Mouse (Mus musculus): ENCODE measurements around the gene Nbea.

Nbea gene

DNA sequence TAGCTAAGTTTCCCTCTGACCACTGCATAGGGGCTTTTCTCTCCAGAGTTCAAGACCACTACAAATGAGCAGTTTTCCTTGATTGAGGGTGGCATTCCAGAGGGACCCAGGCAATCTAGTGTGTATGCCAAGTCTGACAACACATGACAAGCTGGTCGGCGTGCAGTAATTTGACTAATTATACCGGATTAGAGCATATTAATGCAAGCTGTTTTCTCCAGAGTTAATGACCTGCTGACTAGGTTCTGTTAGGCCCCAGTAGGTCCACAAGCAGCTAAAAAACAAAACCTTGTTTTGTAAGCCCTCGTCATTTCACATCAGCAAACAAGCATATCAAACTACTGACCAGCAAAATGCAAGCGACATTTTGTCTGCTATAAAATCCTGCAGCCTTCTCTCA, 432.1 kb downstream of the Nbea start:
- no peak for DNase-seq (ENCODE audit: low spot score in 2 of 2)

DNA sequence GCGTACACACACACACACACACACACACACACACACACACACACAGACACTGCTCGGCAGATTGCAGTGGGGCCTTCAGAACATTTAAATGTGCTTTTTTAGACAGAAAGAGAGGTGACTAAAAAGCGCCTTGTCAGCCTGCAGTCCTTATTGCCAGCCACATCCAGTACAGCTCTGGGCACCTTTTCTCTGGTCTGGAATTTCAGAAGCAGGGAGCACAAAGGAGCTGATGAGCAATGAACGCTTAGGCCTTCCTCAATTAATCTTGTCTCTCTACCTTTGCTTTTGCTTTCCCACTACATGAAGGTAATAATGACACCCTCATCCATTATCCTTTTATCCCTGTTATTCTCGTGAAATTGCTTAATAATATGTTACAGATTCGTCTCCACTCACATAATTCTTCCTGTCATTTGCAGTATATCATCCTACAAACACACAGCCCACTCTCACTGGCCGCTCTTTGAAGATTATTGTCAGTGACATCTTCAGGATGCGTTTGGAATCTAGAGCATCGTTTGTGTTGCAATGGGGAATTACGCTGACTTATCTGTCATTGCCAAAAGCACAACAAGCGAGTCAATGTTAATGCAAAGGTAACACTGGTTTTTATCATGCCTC, 432.9 kb downstream of the Nbea start:
- no peak for DNase-seq (ENCODE audit: low spot score in 2 of 2)

DNA sequence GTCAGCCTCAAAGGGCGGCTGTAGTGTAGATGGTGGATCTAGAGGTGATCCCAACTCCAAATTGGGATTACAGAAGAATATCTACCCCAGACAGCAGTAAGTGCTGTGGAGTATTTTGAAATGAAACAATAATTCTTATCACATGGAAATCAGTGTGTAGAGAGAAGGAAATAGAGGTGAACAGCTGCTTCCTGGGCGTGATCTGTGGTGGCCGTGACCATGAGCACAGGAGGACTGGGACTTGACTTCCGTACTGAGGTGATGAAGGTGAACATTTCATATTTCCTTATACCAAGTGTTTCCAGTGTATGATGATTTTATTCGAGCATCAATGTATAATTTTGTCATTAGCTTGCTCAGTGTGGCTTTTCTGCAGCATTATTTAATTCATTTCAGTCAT, 439.6 kb downstream of the Nbea start:
- DNase-seq (ENCODE audit: low spot score in 2 of 2): no peak

GRCm38 (mm10) chr3:55742654-55743053, 440.8 kb downstream of the Nbea start:
- no peak for DNase-seq (ENCODE audit: low spot score in 2 of 2)

GRCm38 (mm10) chr3:55742218-55742617, 441.3 kb downstream of the Nbea start:
- no peak for DNase-seq (ENCODE audit: low spot score in 2 of 2)

DNA sequence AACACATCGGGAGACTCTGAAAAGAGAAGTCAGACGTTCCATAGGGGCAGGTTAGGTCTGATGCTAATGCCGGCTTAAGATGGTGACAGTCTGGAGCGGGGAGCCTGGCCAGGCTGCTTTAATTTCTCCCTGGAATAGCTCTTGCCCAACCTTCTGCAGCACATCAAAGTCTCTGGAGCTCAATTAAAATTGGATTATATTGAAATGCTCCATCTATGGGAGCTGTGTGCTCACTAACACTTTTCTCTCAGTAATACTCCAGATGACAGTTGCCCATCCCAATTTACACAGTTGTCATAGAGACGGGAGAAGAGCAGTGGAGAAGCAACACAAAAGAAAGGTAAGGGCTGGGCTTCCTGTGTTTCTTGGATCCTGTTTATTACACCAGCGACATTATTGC, 442.1 kb downstream of the Nbea start:
- no peak for DNase-seq (ENCODE audit: low spot score in 2 of 2)

GRCm38 (mm10) chr3:55733665-55734064, 449.8 kb downstream of the Nbea start:
- DNase-seq (ENCODE audit: low spot score in 2 of 2): no peak

- no peak for DNase-seq (ENCODE audit: low spot score in 2 of 2)
These were observed 453.0 kb downstream of the Nbea start for GRCm38 (mm10) chr3:55730549-55730948.

DNA sequence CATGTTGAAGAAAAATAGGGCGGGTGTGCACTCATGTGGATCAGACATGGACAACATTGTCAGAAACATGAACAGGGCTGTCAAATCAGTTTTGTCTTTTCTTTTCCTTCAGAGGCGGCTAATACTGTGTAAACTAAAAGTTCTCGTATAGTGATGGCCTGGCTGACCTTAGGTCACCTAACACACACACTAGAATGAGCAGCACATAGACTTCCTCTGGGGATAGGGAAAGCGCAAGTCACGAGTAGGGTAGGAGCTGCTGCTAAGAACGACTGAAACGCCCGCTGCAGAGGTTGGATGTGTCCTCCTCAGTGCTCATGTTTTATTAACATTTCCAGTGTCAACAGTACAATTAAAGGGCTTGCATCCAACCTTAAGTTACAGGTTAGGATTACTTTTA, 453.4 kb downstream of the Nbea start:
- no peak for DNase-seq (ENCODE audit: low spot score in 2 of 2)

DNA sequence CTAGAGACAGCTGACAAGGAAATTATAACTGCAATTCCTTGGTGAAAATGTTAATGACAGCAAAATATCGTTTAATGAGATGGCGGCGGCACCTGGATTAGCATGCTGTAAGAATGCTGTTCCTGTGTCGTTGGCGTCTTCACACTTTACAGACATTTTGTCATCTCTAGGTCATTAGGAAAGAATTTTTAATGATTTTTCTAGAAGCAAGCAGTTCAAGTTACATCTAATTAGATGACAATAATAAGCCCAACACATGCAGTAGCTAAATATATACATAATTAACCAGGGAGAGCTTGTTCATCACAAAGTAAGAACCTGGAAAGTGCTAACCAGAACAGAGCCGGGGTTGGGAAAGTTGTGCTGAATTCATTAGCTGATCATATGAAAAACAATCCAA, 469.2 kb downstream of the Nbea start:
- no peak for DNase-seq (ENCODE audit: low spot score in 2 of 2)

DNA sequence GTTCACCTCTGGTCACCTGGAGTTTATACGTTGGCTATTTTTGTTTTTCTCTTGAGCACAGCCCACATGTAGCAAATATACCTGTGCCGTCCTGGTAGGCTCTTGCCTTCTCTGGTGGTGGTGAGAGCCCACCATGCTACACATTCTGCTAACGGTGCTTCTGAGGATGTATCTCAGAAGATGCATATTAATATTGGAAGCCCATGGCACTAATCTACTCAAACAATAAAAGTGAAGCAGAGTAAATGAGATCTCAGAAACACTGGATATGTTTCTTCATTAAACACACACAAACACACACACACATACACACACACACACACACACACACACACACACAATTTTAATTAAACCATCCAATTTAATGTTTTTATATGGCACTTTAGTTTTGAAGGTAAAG, 469.6 kb downstream of the Nbea start:
- no peak for DNase-seq (ENCODE audit: low spot score in 2 of 2)

- DNase-seq (ENCODE audit: low spot score in 2 of 2): no peak
These were observed 473.2 kb downstream of the Nbea start for GRCm38 (mm10) chr3:55710300-55710699.

DNA sequence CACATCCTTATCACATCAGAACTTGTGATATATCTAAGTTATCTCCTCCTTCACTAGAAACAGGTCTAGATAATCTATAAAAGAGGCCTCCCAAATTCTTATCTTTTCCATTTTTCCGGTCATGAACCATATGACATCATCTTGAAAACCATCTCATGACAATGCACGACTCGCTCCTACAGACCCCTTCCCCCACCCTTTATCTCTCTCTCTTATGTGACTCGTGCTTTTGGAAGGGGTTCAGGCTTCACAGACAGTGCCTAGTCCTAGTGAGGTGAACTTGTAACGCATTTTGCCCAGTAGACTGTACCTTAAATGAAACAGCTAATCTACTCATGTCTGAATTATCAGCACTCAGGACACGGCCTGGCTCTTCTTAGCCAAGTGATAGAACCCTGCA, 481.9 kb downstream of the Nbea start:
- DNase-seq (ENCODE audit: low spot score in 2 of 2): no peak

- DNase-seq (ENCODE audit: low spot score in 2 of 2): no peak
These were observed 486.3 kb downstream of the Nbea start for GRCm38 (mm10) chr3:55697174-55697573.

DNA sequence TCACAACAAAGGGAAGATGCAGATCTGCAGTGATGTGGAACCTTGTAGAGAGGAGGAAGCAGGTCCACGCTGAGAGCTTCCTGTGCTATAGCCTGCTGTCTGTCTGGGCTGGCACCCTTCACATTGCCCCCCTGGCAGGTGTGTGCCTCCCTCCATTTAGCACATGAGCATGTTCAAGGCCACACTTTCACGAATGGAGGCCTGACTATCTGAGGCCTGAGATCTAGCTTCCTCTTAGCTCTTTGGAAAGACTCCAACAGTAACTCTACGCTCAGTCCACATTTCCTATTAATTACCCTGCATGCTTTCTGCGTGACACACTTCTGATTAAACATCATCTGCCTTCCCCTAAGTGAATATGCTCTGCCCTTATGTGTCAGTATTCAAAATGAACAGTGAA, 490.4 kb downstream of the Nbea start:
- DNase-seq (ENCODE audit: low spot score in 2 of 2): no peak

DNA sequence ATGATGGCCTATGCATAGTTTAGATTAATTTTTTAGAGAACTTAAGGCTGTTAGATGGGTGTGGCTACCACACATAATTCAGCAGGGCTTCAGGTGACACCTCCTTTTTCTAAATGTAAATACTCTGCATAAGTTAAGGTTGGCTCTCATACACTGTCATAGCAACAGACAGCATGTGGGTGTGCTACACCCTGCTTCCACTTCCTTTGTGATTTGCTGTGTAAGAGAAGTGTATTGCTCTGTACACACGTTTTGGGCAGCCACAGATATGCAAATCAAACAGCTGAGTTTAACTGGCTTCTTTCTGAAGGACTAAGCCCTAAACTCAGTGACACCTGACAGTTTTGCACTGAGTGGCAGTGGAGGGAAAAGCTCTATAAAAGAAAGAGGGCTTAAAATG, 495.4 kb downstream of the Nbea start:
- no peak for DNase-seq (ENCODE audit: low spot score in 2 of 2)

- no peak for DNase-seq (ENCODE audit: low spot score in 2 of 2)
These were observed 496.5 kb downstream of the Nbea start for GRCm38 (mm10) chr3:55686993-55687392.

DNA sequence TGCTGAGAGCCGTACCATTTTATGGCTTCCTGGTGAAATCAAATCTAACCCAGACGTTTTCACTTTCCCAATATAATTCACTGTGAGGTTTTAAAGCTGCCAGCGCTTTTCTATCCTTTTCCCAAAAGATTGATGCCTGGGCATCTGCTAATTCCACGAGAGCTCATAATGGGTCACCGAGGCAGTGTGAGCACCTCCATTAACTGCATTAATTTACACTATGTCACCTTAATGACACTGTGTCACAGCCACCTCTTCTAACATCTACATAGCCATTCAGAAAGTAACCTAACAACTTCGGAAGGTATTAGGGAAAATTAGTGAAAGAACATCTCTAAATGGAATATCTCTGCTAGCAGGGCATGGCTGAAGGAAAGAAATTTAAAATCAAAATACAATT, 497.9 kb downstream of the Nbea start:
- no peak for DNase-seq (ENCODE audit: low spot score in 2 of 2)

DNA sequence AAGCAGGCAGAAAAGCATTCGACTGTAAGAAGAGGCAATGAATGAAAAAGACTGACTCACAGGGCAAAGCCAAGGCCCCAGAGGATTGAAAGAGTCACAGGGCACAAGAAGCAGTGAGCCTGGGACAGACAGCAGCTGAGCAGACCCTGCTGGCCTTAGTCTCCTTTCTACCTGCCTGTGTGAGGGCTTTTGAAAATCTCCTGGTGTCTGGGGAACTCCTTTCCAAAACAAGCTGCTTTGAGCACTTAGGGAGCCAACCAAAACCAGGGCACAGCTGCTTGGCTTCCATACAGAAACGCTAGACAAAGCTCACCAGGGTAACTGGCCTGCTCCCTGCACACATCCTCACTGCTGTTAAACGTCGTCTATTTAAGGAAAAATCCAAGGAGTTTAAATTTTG, 498.6 kb downstream of the Nbea start:
- no peak for DNase-seq (ENCODE audit: low spot score in 2 of 2)

GRCm38 (mm10) chr3:55677691-55678090, 505.8 kb downstream of the Nbea start:
- no peak for DNase-seq (ENCODE audit: low spot score in 2 of 2)

DNA sequence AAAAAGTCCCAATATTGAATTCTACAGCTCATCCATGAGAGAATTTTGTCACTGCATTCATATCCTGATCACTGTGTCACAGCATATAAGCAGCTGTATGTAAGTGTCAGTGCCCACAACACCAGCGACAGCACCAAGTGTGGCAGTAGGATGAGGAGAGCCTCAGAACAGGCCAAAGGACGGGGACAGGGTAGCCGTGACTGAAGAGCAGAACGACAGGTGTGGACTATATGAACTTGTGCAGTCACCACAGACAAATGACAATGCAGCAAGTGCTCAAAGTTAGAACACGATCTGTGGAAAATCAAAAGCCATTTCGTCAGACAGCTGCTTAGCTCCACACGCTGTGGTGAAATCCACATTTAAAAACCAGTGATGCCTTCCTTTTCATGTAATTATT, 509.3 kb downstream of the Nbea start:
- no peak for DNase-seq (ENCODE audit: low spot score in 2 of 2)

DNA sequence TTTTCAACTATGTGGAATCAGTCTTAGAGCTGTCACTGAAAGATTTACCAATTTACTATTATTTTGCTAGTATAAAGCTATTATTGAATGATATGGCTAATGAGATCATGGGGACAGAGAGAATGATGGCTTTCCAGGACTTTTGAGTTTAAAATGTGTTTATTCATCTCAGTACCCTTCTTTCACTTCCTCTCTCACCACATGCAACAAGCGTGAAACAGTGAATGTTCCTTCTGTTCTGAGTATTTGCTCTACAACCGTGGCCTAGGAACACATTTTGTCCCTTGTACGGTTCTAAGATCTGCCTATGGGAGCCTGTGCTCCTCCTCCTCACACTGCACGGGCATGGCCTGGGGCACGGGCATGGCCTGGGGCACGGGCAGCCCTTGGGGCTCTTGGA, 516.5 kb downstream of the Nbea start:
- no peak for DNase-seq (ENCODE audit: low spot score in 2 of 2)

DNA sequence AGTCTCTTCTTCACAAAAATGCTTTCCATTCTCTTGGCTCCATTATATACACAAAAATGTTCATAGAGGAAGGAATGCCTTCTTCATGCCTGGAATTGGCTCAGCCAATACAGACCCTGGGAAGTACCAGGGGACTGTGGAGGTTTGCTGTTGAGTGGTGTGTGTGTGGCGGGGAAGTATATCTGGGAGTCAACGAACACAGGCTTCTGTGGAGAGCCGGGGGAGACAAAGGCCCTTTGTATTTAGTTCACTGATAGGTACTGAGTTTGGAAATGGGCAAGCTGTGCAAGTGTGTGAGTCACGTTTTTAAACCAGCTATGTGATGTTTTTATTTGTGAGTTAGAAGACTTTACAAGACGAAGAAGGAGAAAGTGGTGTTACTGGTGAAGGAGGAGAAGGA, 517.6 kb downstream of the Nbea start:
- no peak for DNase-seq (ENCODE audit: low spot score in 2 of 2)

GRCm38 (mm10) chr3:55664713-55665112, 518.8 kb downstream of the Nbea start:
- DNase-seq (ENCODE audit: low spot score in 2 of 2): no peak

Measured in spleen, postnatal 14 days (tissue).